Mouse (Mus musculus) midbrain, embryonic 11.5 days (tissue): Measurements from ENCODE around the gene Flt4. TPM values are rescaled to one million over a fixed set of nuclear protein-coding genes. Genes with fewer than 3 reads are reported as not detected.
A peak's percentile ranks its signal among the peaks of the same experiment; 100 is the strongest.

Experiments
- ATAC-seq: fragments of 200-750 bp; cut with Nextera tagmentation; 2 replicates; pipeline ENCODE4 v1.8.0; 2017; ENCODE audit warnings: moderate TSS enrichment, moderate library complexity; ENCODE audit not compliant: low FRiP score
- DNase-seq: peaks from one replicate; pipeline ENCODE4 v3.0.0; 2015; ENCODE audit warnings: low spot score; ENCODE audit errors: missing footprints
- H3K27ac ChIP-seq: fragments of 300-500 bp; sonication (generic); 2 replicates; pipeline ENCODE4 v1.5.1; 2014; ENCODE audit warnings: low read depth, low read length
- H3K27me3 ChIP-seq: fragments of 300-500 bp; sonication (generic); 2 replicates; pipeline ENCODE4 v1.6.1; 2014; ENCODE audit warnings: mild to moderate bottlenecking, low read length, moderate library complexity, mixed read lengths; ENCODE audit not compliant: control insufficient read depth, insufficient read depth
- H3K36me3 ChIP-seq: fragments of 300-500 bp; sonication (generic); 2 replicates; pipeline ENCODE4 v1.6.1; 2014; ENCODE audit warnings: mild to moderate bottlenecking, low read length, moderate library complexity, mixed read lengths; ENCODE audit not compliant: control insufficient read depth, insufficient read depth
- H3K4me1 ChIP-seq: fragments of 300-500 bp; sonication (generic); 2 replicates; pipeline ENCODE4 v1.6.1; 2014; ENCODE audit warnings: low read length; ENCODE audit not compliant: control insufficient read depth, insufficient read depth
- H3K4me2 ChIP-seq: fragments of 300-500 bp; sonication (generic); 2 replicates; pipeline ENCODE4 v1.6.1; 2014; ENCODE audit warnings: mild to moderate bottlenecking, moderate library complexity
- H3K4me3 ChIP-seq: fragments of 300-500 bp; sonication (generic); 2 replicates; pipeline ENCODE4 v1.5.1; 2014; ENCODE audit warnings: low read depth, low read length
- H3K9ac ChIP-seq: fragments of 300-500 bp; sonication (generic); 2 replicates; pipeline ENCODE4 v1.6.1; 2014; ENCODE audit warnings: low read length
- H3K9me3 ChIP-seq: fragments of 300-500 bp; sonication (generic); 2 replicates; pipeline ENCODE4 v1.6.1; 2016; ENCODE audit warnings: low read length; ENCODE audit not compliant: control insufficient read depth
- WGBS: fragments of 180-500 bp; shearing (Covaris S2); extraction: QIAGEN DNeasy Blood & Tissue Kit; methylation state at CpG from one replicate; pipeline ENCODE4 v1.1.7; 2014; 5-methylcytosine and 5-hydroxymethylcytosine counted together
- polyA plus RNA-seq: library from polyadenylated mRNA; unstranded; fragments of >200 nt; fragmentation: Nextera tagmentation; extraction: Ambion mirVana; gene quantifications from 2 replicates; pipeline ENCODE4 v1.2.1, GENCODE M21; 2014

Flt4 gene
- polyA plus RNA-seq, 1 experiment from 2014 or later, result 2.6 TPM

DNA sequence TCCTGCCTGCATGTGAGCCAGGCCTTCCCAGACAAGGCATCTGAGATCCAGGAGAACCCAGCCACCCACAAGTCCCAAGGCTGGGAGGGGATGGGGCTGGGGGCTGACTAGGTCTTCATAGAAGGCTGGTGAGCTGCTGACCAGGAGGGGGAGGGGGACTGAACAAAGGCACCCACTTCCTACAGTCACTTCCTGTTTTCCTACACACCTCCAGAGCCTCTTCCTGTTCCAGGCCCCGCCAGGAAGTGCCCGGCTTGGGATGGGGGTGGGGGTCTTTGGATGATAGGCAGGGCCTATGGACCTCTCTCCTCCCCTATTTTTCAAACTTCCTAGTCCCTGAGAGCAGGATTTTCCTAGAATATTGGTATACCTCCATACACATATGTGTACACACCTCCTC is 23.2 kb downstream of the Flt4 start:
- DNase-seq, result no peak
- ATAC-seq, result no peak
- Histone ChIP-seq H3K9ac (no peak overlapping the region), H3K27ac (no peak overlapping the region), H3K4me3 (no peak overlapping the region), H3K4me2 (no peak overlapping the region), H3K9me3 (no peaks in the 10 kb centered on the region), H3K36me3 (no peaks in the 10 kb centered on the region), H3K27me3 (peaks cover 33% of the 10 kb centered on the region), H3K4me1 (no peaks in the 10 kb centered on the region)
- 56% methylated on average over 2 of the region's 2 CpGs for WGBS

GRCm38 (mm10) chr11:49634101-49634500 is 25.0 kb downstream of the Flt4 start:
- no peak overlapping the region for H3K27ac ChIP-seq
- no peaks in the 10 kb centered on the region for H3K9me3 ChIP-seq
- no peak overlapping the region for H3K4me3 ChIP-seq
- H3K36me3 ChIP-seq, result no peaks in the 10 kb centered on the region
- peaks cover 33% of the 10 kb centered on the region for H3K27me3 ChIP-seq
- no peak overlapping the region for H3K9ac ChIP-seq
- no peak overlapping the region for H3K4me2 ChIP-seq
- no peak for DNase-seq
- ATAC-seq, result no peak
- 8% methylated on average over 22 of the region's 22 CpGs for WGBS
- no peaks in the 10 kb centered on the region for H3K4me1 ChIP-seq

- no peak overlapping the region for H3K4me3 ChIP-seq
- DNase-seq (no peak), ATAC-seq (no peak)
- H3K4me1 ChIP-seq, result no peaks in the 10 kb centered on the region
- H3K27me3 ChIP-seq, result peaks cover 33% of the 10 kb centered on the region
- no peak overlapping the region for H3K4me2 ChIP-seq
- H3K9ac ChIP-seq, result no peak overlapping the region
- H3K9me3 ChIP-seq, result no peaks in the 10 kb centered on the region
- no peak overlapping the region for H3K27ac ChIP-seq
- 62% methylated on average over 6 of the region's 6 CpGs for WGBS
- no peaks in the 10 kb centered on the region for H3K36me3 ChIP-seq
Observed at GRCm38 (mm10) chr11:49635671-49636070, 26.6 kb downstream of the Flt4 start.

GRCm38 (mm10) chr11:49636449-49636848 is 27.4 kb downstream of the Flt4 start:
- H3K27ac ChIP-seq, result no peak overlapping the region
- H3K4me2 ChIP-seq, result 0 out of 2 replicates have a peak overlapping the region, but pooled peaks have one; percentile 1
- no peak; the same call in 1 of the 2 replicates for ATAC-seq
- no peaks in the 10 kb centered on the region for H3K9me3 ChIP-seq
- no peaks in the 10 kb centered on the region for H3K36me3 ChIP-seq
- 2% methylated on average over 11 of the region's 11 CpGs for WGBS
- no peak overlapping the region for H3K4me3 ChIP-seq
- H3K9ac ChIP-seq, result no peak overlapping the region
- DNase-seq, result no peak
- H3K27me3 ChIP-seq, result peaks cover 33% of the 10 kb centered on the region
- no peaks in the 10 kb centered on the region for H3K4me1 ChIP-seq

- H3K9ac ChIP-seq, result no peak overlapping the region
- no peak overlapping the region for H3K27ac ChIP-seq
- ATAC-seq (no peak), DNase-seq (no peak)
- H3K4me3 ChIP-seq, result no peak overlapping the region
- no peak overlapping the region for H3K4me2 ChIP-seq
- H3K36me3 ChIP-seq, result no peaks in the 10 kb centered on the region
- H3K4me1 ChIP-seq, result no peaks in the 10 kb centered on the region
- no peaks in the 10 kb centered on the region for H3K9me3 ChIP-seq
- WGBS, result 61% methylated on average over 7 of the region's 8 CpGs
- H3K27me3 ChIP-seq, result no peaks in the 10 kb centered on the region
Observed at GRCm38 (mm10) chr11:49645677-49646076, 36.6 kb downstream of the Flt4 start.

GRCm38 (mm10) chr11:49650113-49650993 is 41.3 kb downstream of the Flt4 start:
- Histone ChIP-seq H3K4me3 (no peak overlapping the region), H3K9me3 (no peaks in the 10 kb centered on the region), H3K36me3 (no peaks in the 10 kb centered on the region), H3K4me1 (no peaks in the 10 kb centered on the region), H3K27me3 (no peaks in the 10 kb centered on the region), H3K9ac (no peak overlapping the region), H3K27ac (no peak overlapping the region), H3K4me2 (no peak overlapping the region)
- WGBS, result 68% methylated on average over 18 of the region's 18 CpGs
- no peak for ATAC-seq
- peak; percentile 78 for DNase-seq

DNA sequence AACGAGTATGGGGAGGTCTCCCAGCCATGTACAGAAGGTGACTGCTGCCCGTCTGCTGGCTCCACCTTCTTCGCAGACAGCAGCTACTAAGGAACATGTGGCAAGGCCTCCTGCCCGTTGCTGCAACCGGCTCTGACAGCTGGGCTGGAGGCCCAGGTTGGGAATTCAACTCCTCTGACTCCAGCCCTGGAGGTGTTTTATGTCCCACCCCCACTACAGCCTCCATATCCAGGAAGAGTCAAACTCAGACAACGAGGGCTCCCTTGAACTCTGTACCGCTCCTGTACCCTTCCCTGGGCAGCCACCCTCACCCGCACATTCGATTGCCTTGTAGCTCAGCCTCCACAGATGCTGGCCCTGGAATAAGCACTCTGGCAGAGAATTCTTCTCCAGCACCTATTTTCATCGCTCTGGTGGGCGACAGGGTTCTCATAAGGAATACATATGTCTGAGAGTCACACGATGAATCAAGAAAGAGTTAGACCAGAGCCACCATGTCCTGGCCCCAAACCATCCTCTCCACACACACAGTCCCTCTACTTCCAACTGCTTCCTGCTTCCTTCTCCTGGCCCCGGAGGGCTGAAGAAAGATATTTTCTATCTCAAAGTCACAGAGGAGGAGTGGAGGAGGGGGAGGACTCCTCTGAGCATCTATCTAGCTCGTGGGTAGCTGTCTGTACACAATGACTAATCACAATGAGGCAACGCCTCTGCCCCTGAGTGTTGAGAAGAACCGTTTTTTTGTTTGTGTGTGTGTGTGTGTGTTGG is 42.1 kb downstream of the Flt4 start:
- 82% methylated on average over 16 of the region's 16 CpGs for WGBS
- Histone ChIP-seq H3K27me3 (no peaks in the 10 kb centered on the region), H3K27ac (no peak overlapping the region), H3K36me3 (no peaks in the 10 kb centered on the region), H3K4me3 (no peak overlapping the region), H3K9me3 (no peaks in the 10 kb centered on the region), H3K9ac (no peak overlapping the region), H3K4me2 (no peak overlapping the region), H3K4me1 (no peaks in the 10 kb centered on the region)
- peak; percentile 66 for DNase-seq
- ATAC-seq, result no peak

- Histone ChIP-seq H3K36me3 (no peaks in the 10 kb centered on the region), H3K4me2 (no peak overlapping the region), H3K27me3 (no peaks in the 10 kb centered on the region), H3K9ac (no peak overlapping the region), H3K4me3 (no peak overlapping the region), H3K9me3 (no peaks in the 10 kb centered on the region), H3K27ac (no peak overlapping the region), H3K4me1 (no peaks in the 10 kb centered on the region)
- ATAC-seq (no peak), DNase-seq (peak; percentile 70)
- 81% methylated on average over 10 of the region's 10 CpGs for WGBS
Observed at GRCm38 (mm10) chr11:49651762-49652322, 42.8 kb downstream of the Flt4 start.
